Mouse (Mus musculus): ENCODE measurements at regions not wholly inside any gene's neighbourhood (a gene's known extent, or its start where the extent isn't known, plus 50 kb on each side); places are given as distances from the start of the nearest gene placed in this dataset.

DNA sequence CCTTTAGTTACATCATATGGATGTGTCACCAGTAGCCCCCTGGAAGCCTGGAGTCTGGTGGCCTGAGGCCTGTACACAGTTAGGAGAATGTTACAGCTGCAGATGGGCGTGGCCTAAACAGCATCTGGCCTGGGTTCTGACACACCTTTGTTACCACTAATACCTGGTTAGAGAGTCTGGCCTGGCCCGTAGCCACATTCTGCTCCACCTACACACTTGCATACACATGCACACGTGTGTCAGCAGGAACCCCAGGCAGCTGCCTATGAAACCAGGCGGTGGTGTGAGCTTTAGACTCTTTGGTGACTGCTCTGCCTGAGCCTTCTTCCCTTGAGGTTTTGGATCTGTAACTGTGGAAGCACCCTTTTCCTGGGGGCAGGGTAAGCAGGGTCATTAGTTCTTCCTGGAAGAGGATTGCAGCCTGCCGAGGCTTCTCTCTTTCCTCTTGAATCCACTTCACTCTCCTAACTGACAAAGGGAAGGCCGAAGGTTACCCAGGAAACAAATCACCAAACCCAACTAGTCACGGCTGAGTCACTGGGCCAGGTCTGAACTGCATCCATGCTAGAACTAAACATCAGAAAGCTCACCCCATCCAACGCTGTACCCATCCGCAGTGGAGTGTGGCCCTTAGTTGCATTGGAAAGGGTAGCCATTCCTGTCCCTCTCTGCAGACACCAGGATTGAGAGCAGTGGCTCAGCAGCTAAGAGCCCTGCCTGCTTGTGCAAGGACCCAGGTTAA lies 71.8 kb upstream of the Mrps10 start:
- TF ChIP-seq CTCF (IDR thresholded peaks at IDR 0.05; ENCODE audit: control insufficient read depth, insufficient read depth, low read length) (no peak), POLR2A (IDR thresholded peaks at IDR 0.05; ENCODE audit: borderline replicate concordance, control insufficient read depth, low read depth, low read length) (no peak)
